Mouse (Mus musculus) monocyte, adult 2 months (primary cell): ENCODE data around the gene Tm9sf2.
A peak's percentile ranks its signal among the peaks of the same experiment; 100 is the strongest.

Experiments used
- DNase-seq, 2 experiments: peaks; one replicate each; pipeline ENCODE4 v3.0.0; 2022; ENCODE audit warnings: low spot score in 2 of 2, low read depth in 1 of 2

The Tm9sf2 gene

DNA sequence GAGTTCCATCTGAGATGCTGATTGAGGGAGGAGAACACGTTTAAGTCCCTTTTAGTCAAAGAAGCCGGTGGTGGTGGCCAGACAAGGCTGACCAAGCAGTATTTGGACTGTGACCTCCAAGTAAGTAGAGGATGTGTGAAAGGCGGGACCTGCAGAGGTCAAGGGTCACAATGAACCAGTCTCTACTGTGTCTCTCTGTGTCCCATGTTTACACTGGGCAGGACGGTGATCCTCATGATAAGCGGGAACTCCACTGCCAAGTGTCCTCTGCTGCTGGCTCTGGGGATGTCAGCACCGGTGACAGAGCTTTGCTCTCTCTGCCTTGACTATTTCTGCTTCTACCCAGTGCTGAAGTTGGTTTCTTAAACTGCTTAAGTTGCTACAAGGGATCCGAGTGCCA, 64.2 kb downstream of the Tm9sf2 start:
- no peak for DNase-seq

DNA sequence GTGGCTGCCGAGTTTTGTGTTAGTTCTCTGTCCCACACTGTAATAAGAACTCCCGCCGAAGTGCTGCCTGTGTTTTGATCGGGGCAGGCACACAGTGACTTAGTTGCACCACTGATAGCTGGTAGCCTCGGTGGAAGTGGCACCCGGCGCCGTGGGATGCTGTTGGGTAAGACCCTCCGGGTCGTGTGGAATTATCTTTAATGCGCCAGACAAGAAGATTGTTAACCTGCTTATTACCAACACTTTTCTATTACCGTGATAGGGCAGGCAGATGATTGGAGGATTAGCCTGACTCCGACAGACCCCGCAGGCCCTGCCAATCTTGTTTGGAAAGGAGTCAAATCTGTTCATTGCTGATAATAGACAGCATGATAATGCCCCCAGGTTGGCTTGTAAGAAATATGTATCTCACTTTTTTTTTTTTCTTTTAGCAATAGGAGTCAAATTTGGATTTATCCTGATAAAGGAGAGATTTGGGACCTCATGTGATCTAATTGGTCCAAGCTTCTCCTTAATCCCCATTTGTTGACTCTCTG, 69.5 kb downstream of the Tm9sf2 start:
- no peak for DNase-seq

DNA sequence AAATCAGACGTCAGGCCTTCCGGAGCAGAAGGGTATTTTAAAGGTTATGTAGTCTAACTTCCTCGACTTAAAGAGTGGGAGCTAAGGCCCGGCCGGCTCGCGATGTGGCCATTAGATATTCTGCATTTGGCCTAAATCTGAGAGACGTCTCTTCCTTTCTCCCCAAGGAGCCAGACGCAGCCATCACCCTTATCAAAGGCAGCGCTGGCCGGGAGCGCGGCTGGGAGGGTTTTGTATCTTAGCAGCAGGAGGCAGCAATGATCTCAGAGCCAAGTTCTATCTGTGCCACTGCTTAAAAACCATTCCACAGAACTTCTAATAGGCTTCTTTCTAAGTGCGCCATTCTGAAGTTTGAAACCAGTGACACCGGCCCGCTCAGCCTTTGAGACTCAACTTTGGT, 72.4 kb downstream of the Tm9sf2 start:
- no peak for DNase-seq

DNA sequence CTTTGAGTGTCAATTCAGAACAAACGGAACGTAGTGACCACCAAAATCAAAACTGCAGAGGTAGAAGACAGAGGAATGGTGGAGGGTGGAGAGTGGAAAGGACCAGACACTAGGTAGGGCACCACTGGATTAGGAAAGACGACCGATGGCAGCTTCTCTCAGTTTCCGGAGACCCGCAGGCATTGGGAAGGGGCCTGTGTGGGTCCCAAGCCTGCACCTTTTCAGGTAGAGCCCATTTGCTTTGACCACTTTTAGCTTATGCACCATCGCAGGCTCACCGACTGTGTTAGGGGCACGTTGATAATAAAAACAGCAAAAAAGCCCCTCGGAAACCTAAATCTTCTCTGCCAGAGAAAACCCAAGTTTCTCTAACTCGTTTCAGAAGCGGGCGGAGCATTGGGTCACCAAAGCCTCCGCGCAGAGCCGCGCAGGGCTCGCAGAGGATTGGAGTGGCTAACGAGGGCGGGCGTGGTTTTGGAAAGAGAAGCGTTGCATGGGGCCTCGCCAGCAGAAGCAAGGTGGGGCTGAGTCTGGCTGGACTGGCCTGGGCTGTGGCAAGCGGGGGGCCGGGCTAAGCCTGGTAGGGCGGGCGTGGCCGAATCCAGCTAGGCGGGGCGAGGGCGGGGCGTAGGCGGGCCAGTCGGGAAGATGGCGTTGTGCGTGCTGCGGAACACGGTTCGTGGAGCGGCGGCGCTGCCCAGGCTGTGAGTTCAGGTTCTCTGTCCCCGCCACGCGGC, 74.4 kb downstream of the Tm9sf2 start, which contains the start of gene Clybl:
TSS of gene Clybl (plus strand) at position 627 of the 737 bp plus-strand sequence.
- peak; percentile 93 for DNase-seq

DNA sequence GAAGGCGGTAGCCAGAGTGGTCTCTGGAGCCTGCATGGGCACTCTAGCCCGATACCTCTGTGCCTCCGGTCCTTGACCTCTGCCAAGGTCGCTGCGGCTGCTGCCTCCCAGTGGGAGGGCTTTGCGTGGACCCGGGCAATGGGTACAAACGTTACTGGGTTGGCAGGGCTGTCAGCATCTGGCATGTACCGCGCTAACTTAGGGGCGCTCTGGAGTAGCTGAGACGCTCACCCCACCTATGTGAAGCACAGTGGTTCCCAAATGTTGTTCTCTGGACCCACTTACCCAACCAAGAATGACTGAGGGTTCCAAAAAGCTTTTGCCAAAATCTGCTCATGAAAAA, 74.9 kb downstream of the Tm9sf2 start:
- no peak for DNase-seq

DNA sequence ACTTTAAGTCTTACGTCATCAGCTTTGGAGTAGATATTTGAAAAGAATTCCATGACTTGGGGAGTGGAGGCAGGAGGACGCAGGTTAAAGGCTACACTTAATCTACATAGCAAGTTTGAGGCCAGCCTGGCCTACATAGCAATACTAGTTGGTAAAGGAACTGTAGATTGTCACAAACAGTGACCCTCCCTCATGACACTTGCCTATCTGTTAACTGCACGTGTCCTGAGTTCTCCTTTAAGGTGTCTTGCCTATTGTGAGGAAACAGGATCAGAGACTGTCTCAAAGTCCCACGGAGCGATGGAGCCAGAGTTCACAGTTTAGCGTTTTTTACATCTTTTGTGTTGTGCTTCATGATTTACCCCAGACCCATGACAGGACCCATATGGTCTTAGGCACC, 75.4 kb downstream of the Tm9sf2 start:
- no peak for DNase-seq

DNA sequence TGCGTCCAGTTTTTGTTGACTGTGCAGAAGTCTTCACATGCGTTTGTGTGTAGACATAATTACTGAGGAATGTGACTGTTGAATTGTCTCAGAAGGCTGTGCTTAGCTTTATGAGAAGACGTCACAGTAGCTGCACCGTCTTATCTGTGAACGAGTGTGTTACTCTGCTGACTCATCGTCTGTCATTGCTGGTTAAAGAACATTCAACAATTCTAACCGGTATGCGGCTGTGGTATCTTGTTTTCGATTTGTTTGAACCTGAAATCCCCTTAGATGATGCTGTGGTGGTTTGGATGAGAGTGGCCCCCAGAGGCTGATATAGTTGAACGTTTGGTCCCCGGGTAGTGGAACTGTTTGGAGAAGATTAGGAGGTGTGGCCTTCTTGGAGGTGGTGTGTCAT, 77.1 kb downstream of the Tm9sf2 start:
- DNase-seq: no peak

DNA sequence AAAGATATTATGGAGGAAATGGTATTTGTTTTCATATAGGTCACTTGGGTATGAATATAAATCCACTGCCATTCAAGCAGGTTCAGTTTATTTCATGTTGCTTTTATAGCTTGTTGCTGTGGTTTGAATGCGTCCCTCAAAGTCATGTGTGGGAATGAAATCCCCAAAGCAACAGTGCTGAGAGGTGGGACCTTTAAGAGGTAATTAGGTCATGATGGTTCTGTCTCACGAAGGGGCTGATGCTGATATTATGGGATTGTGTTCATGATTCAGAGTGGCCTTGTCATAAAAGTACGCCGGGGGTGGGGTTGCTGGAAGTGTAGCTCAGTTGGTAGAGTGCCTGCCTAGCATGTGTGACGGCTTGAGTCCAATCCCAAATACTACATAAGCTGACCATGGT, 81.4 kb downstream of the Tm9sf2 start:
- no peak for DNase-seq

DNA sequence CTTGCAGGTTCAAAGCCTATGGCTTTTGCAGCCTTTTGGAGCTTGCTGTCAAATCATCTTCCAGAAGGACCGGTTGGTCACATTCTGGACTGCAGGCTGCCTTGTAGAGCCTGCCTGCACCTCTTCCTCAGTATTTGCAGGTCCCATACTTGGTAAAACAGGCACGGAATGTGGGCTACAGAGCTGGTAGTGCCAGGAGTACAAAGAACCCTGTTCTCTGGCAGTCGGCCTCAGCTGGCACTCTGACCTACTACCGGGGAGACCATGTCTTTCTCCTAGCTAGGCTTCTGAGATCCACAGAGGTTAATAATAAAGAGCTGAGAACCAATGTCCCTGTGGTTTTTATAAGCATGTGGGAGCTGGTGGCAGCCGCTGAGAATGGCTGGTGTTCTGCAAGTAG, 83.1 kb downstream of the Tm9sf2 start:
- DNase-seq: no peak

DNA sequence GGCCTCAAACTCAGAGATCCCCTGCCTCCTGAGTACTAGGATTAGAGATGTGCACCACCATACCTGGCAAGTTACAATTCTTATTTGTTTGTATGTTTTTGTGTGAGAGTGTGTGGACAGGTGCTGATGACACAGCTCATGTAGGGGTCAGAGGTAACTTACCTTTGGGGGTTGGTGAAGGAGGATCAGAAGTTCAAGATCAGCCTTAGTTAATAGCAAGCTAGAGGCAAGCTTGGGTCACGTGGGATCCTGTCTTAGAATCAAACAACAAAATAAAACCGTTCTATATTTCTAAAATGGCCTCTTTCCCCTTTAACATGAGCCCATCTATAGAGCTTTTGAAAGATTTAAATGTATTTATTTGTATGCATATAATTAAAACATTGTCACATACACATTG, 83.7 kb downstream of the Tm9sf2 start:
- no peak for DNase-seq

DNA sequence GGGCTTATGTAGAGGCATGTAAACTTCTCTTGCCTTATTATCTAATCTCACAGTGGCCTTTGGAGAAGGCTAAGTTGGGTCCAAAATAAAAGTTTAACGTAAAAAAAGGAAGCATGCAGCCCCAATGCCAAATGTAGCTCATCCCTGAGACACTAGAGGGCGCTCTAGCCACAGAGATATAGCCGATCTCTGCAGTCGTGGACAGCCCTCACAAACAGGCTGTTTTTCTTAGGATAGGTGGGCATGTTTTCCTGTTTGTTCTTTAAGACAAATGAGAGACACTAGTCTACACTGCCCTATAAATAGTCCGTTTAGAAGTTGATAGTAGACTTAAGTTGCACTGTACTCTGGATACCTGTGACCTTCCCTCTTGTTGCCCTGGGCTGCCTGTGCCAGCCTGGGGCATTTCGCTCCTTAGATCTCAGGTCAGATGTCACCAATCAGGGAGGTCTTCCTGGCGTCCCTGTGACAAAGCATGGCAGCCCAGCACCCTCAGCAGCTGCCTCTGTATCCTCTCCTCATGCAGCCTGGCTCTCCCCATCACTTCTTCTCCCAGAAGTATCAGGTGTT, 84.2 kb downstream of the Tm9sf2 start:
- DNase-seq: peak; percentile 12 to 18

DNA sequence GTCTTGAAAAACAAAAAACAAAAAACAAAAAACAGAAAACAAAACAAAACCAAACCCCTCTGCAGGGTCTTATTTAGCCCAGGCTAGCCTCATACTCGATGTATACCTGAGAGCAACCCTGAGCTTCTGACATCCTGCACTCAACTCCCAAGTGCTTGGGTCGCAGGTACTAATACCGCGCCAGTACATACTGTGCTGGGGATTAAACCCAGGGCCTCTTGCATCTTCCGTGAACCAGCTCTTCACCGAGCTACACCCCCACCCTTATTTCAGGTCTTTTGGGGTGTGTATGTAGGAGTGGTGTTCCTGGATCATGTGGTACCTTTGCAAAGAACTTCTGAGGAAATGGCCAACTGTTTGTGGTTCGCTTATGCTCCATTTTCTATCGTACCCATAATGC, 87.8 kb downstream of the Tm9sf2 start:
- DNase-seq: no peak

DNA sequence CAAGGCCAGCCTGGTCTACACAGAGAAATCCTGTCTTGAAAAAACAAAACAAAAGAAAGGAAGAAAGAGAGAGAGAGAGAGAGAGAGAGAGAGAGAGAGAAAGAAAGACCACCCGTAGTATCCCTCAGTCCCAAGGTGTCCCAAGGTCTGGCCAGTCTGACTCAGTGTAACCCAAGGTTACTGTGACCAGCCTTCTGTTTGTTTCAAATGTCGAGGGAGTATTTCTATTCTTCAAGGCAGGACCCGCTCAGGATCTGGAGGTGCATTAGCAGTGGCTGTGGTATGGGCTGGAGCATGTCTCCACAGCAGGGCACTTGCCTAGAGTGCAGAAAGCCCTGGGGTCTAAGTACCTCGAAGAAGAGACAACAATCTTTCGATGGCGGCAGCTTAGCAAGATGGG, 90.0 kb downstream of the Tm9sf2 start:
- DNase-seq: no peak

DNA sequence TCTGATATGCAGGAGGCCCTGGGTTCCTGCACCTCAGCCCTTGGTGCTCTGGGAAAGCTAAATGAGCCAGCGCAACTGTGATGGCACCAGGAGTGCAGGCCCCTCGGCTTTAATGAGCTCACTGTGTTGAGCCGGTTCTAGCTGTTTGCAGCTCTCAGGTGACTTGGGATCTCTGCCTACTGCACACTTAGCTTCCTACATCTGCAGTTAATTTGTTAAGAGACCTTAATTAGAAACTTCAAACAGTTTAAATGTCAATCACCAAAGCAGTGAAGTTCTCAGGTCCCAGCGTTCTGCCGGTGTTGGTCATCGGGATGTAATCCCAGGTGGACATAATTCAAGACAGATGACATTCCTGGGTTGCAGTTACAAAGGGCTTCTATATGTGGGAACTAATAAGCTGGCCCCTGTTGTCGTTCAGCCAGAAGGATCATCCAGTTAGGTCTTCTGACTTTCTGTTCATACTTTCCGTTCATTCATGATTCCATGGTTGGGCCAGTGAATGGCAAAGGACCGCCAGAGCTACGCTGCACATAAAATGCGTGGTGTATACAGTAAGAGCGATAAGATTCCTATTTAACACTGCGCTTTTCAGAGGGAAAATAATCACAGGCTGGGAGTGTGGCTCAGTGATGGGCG, 93.5 kb downstream of the Tm9sf2 start:
- no peak for DNase-seq

DNA sequence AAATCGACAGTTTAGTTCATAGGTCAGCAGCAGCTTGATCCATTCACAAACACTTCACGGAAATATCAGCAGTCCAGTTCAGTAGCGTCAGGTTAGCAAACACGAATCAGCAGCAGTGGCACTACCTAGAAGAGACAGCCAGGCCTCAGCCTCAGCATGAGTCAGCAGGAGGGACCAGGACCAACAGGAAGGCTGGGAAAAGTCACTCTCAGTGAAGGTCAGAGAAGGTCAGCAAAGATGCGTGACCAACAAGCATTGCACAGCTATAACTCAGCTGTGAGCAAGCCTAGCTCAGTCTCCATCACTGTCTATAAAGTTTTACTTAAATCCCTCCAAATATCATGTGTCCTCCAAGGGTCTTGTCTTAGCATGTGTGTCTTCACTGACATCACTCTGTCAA, 102.3 kb downstream of the Tm9sf2 start:
- no peak for DNase-seq
